Mouse (Mus musculus) embryonic facial prominence, embryonic 15.5 days (tissue): ENCODE results near the gene Tbx3. TPM values are rescaled to one million over a fixed set of nuclear protein-coding genes. Genes with fewer than 3 reads are reported as not detected.

Source experiments
- ATAC-seq: fragments of 200-750 bp; cut with Nextera tagmentation; 2 replicates; pipeline ENCODE4 v1.8.0; 2017; ENCODE audit warnings: low read depth, moderate TSS enrichment; ENCODE audit not compliant: insufficient number of reproducible peaks, low FRiP score, low TSS enrichment
- H3K27ac ChIP-seq: fragments of 300-500 bp; sonication (generic); replicated peaks from 2 replicates; pipeline ENCODE4 v1.5.1; 2015; ENCODE audit warnings: mild to moderate bottlenecking, inconsistent platforms
- H3K27me3 ChIP-seq: fragments of 300-500 bp; sonication (generic); 2 replicates; pipeline ENCODE4 v1.6.1; 2015; ENCODE audit warnings: inconsistent platforms
- H3K36me3 ChIP-seq: fragments of 300-500 bp; sonication (generic); 2 replicates; pipeline ENCODE4 v1.6.1; 2015; ENCODE audit warnings: mild to moderate bottlenecking, inconsistent platforms
- H3K4me1 ChIP-seq: fragments of 300-500 bp; sonication (generic); 2 replicates; pipeline ENCODE4 v1.6.1; 2015; ENCODE audit warnings: inconsistent platforms
- H3K4me2 ChIP-seq: fragments of 300-500 bp; sonication (generic); replicated peaks from 2 replicates; pipeline ENCODE4 v1.6.1; 2015; ENCODE audit warnings: mild to moderate bottlenecking, inconsistent platforms
- H3K4me3 ChIP-seq: fragments of 300-500 bp; sonication (generic); replicated peaks from 2 replicates; pipeline ENCODE4 v1.5.1; 2015; ENCODE audit warnings: mild to moderate bottlenecking, inconsistent platforms
- H3K9ac ChIP-seq: fragments of 300-500 bp; sonication (generic); 2 replicates; pipeline ENCODE4 v1.6.1; 2015; ENCODE audit warnings: inconsistent platforms
- H3K9me3 ChIP-seq: fragments of 300-500 bp; sonication (generic); replicated peaks from 2 replicates; pipeline ENCODE4 v1.6.1; 2016; ENCODE audit warnings: inconsistent platforms
- WGBS: fragments of 180-500 bp; shearing (Covaris S2); methylation state at CpG from one replicate; pipeline ENCODE4 v1.1.7; 2015; 5-methylcytosine and 5-hydroxymethylcytosine counted together
- polyA plus RNA-seq: library from polyadenylated mRNA; unstranded; fragments of >200 nt; fragmentation: Nextera tagmentation; extraction: Ambion mirVana; gene quantifications from 2 replicates; pipeline ENCODE4 v1.2.1, GENCODE M21; 2015

Gene Tbx3
- polyA plus RNA-seq, 1 experiment from 2014 or later: 42.1 TPM

- Histone ChIP-seq H3K9me3 (no peaks in the 10 kb centered on the region), H3K4me3 (no peak overlapping the region), H3K4me1 (peaks cover 13% of the 10 kb centered on the region), H3K9ac (no peak overlapping the region), H3K4me2 (0 out of 2 replicates have a peak overlapping the region, but pooled peaks have one; percentile 15), H3K36me3 (no peaks in the 10 kb centered on the region), H3K27ac (no peak overlapping the region), H3K27me3 (peaks cover 29% of the 10 kb centered on the region)
- 19% methylated on average over 18 of the region's 18 CpGs for WGBS
- ATAC-seq: no peak
Measured at GRCm38 (mm10) chr5:119709826-119710559, 39.5 kb downstream of the Tbx3 start.

- H3K36me3 ChIP-seq: no peaks in the 10 kb centered on the region
- no peak overlapping the region for H3K27ac ChIP-seq
- peaks cover 13% of the 10 kb centered on the region for H3K4me1 ChIP-seq
- H3K9me3 ChIP-seq: no peaks in the 10 kb centered on the region
- no peak overlapping the region for H3K4me2 ChIP-seq
- ATAC-seq: no peak
- H3K9ac ChIP-seq: no peak overlapping the region
- no peak overlapping the region for H3K4me3 ChIP-seq
- peaks cover 26% of the 10 kb centered on the region for H3K27me3 ChIP-seq
- 30% methylated on average over 7 of the region's 7 CpGs for WGBS
Measured at GRCm38 (mm10) chr5:119710756-119711155, 40.3 kb downstream of the Tbx3 start.

GRCm38 (mm10) chr5:119711626-119712025 lies 41.2 kb downstream of the Tbx3 start:
- H3K4me3 ChIP-seq: no peak overlapping the region
- H3K36me3 ChIP-seq: no peaks in the 10 kb centered on the region
- H3K9me3 ChIP-seq: no peaks in the 10 kb centered on the region
- no peak overlapping the region for H3K9ac ChIP-seq
- H3K27me3 ChIP-seq: peaks cover 18% of the 10 kb centered on the region
- no peak overlapping the region for H3K27ac ChIP-seq
- peaks cover 8% of the 10 kb centered on the region for H3K4me1 ChIP-seq
- no peak overlapping the region for H3K4me2 ChIP-seq
- WGBS: 77% methylated on average over 5 of the region's 5 CpGs
- ATAC-seq: no peak

- no peak for ATAC-seq
- peak overlapping the region; percentile 24 for H3K4me3 ChIP-seq
- WGBS: 3% methylated on average over 22 of the region's 22 CpGs
Measured at GRCm38 (mm10) chr5:119712679-119713246, 42.3 kb downstream of the Tbx3 start.

GRCm38 (mm10) chr5:119720471-119721265 lies 50.2 kb downstream of the Tbx3 start:
- Histone ChIP-seq H3K9ac (no peak overlapping the region), H3K4me3 (no peak overlapping the region), H3K9me3 (no peaks in the 10 kb centered on the region), H3K4me2 (no peak overlapping the region), H3K27me3 (no peaks in the 10 kb centered on the region), H3K27ac (no peak overlapping the region), H3K36me3 (no peaks in the 10 kb centered on the region), H3K4me1 (no peaks in the 10 kb centered on the region)
- 37% methylated on average over 11 of the region's 11 CpGs for WGBS
- ATAC-seq: no peak

More at GRCm38 (mm10) chr5:119712679-119713246, 42.3 kb downstream of the Tbx3 start:
- H3K27me3 ChIP-seq: peaks cover 8% of the 10 kb centered on the region
- no peak overlapping the region for H3K9ac ChIP-seq
- peaks cover 7% of the 10 kb centered on the region for H3K4me1 ChIP-seq
- no peaks in the 10 kb centered on the region for H3K36me3 ChIP-seq
- H3K27ac ChIP-seq: no peak overlapping the region
- H3K4me2 ChIP-seq: peak overlapping the region; percentile 38
- H3K9me3 ChIP-seq: no peaks in the 10 kb centered on the region

- Histone ChIP-seq H3K4me2 (no peak overlapping the region), H3K27me3 (no peaks in the 10 kb centered on the region), H3K4me1 (no peaks in the 10 kb centered on the region), H3K36me3 (no peaks in the 10 kb centered on the region), H3K9me3 (no peaks in the 10 kb centered on the region), H3K27ac (no peak overlapping the region), H3K9ac (no peak overlapping the region), H3K4me3 (no peak overlapping the region)
- WGBS: 47% methylated on average over 7 of the region's 7 CpGs
- no peak; the same call in 1 of the 2 replicates for ATAC-seq
Measured at GRCm38 (mm10) chr5:119732978-119733377, 62.5 kb downstream of the Tbx3 start.

Other genes with a start within 250 kb of the Tbx3 start
- gene Tbx5, start 162.0 kb downstream of the Tbx3 start, polyA plus RNA-seq: 0.71 and 1.8 TPM in 2 replicates